Mouse (Mus musculus) heart, adult 2 months (tissue): ENCODE results near the gene Slc27a1. TPM values are rescaled to one million over a fixed set of nuclear protein-coding genes. Genes with fewer than 3 reads are reported as not detected.
A peak's percentile ranks its signal among the peaks of the same experiment; 100 is the strongest.

Experiments used
- DNase-seq, 2 experiments: peaks; one replicate each; pipeline ENCODE4 v3.0.0; 2021
- H3K27ac ChIP-seq: fragments of 200-600 bp; 2 replicates; pipeline ENCODE4 v1.8.1; 2022
- H3K27me3 ChIP-seq: fragments of 200-500 bp; 2 replicates; pipeline ENCODE4 v1.6.1; 2012; ENCODE audit warnings: mild to moderate bottlenecking, low read length, inconsistent platforms, mixed read lengths; ENCODE audit not compliant: control insufficient read depth, insufficient read depth
- H3K36me3 ChIP-seq: fragments of 200-500 bp; 2 replicates; pipeline ENCODE4 v1.6.1; 2012; ENCODE audit warnings: low read length, inconsistent platforms; ENCODE audit not compliant: control insufficient read depth, insufficient read depth
- H3K4me1 ChIP-seq: fragments of 200-500 bp; 2 replicates; pipeline ENCODE4 v1.6.1; 2011; ENCODE audit warnings: low read length; ENCODE audit not compliant: control insufficient read depth, insufficient read depth
- H3K4me3 ChIP-seq: fragments of 200-600 bp; 2 replicates; pipeline ENCODE4 v1.8.1; 2022
- H3K79me2 ChIP-seq: fragments of 200-500 bp; replicated peaks from 2 replicates; pipeline ENCODE4 v1.6.1; 2012; ENCODE audit warnings: mild to moderate bottlenecking, inconsistent platforms, low read length, moderate library complexity, mixed read lengths; ENCODE audit not compliant: control insufficient read depth, insufficient read depth
- H3K9ac ChIP-seq: fragments of 200-500 bp; 2 replicates; pipeline ENCODE4 v1.6.1; 2012; ENCODE audit warnings: low read depth, mild to moderate bottlenecking, control low read depth, inconsistent platforms, low read length, mixed read lengths
- CTCF ChIP-seq: fragments of 200-600 bp; IDR thresholded peaks from 2 replicates; pipeline ENCODE4 v1.8.1; 2022; ENCODE audit warnings: antibody characterized with exemption, mild to moderate bottlenecking, moderate library complexity
- EP300 ChIP-seq: fragments of 200-500 bp; IDR thresholded peaks from 2 replicates; pipeline ENCODE4 v1.6.1; 2011; ENCODE audit warnings: low read depth, low read length, control low read depth; ENCODE audit not compliant: insufficient read depth
- POLR2A ChIP-seq: fragments of 200-500 bp; IDR thresholded peaks from 2 replicates; pipeline ENCODE4 v1.6.1; 2011; ENCODE audit warnings: mild to moderate bottlenecking, low read depth, low read length, control low read depth; ENCODE audit not compliant: insufficient read depth
- WGBS: fragments of 180-500 bp; shearing (Covaris S2); methylation state at CpG from one replicate; pipeline ENCODE4 v1.1.7; 2018; 5-methylcytosine and 5-hydroxymethylcytosine counted together
- intact Hi-C: fragments of 180-260 bp; cut with DNase I; formaldehyde crosslinking; loops from one replicate; pipeline ENCODE4 v1.15.1; 2025
- microRNA-seq, 2 experiments: library from miRNA; unstranded; fragments of <30 nt; microRNA quantifications; one replicate each; pipeline ENCODE4 v1.2.0; 2021
- polyA plus RNA-seq: library from polyadenylated mRNA; depleted of rRNA; stranded (reverse); fragments of >200 nt; gene quantifications from 2 replicates; pipeline ENCODE4 v1.2.3, GENCODE M21; 2012; rRNA removed
- total RNA-seq, 2 experiments: library from RNA; stranded (reverse); gene quantifications; 2 replicates each; pipeline ENCODE4 v1.2.3; 2021

Slc27a1 gene
- total and polyA plus RNA-seq, 3 experiments: 159 to 227 (median 191) TPM

GRCm38 (mm10) chr8:71631897-71632296, 63.2 kb downstream of the Slc27a1 start:
- no peak overlapping the region for H3K27ac ChIP-seq
- DNase-seq: no peak
- 52% methylated on average over 2 of the region's 2 CpGs for WGBS
- H3K27me3 ChIP-seq: 0 out of 2 replicates have a peak, but pooled peaks cover 2% of the 10 kb centered on the region
- peaks cover 4% of the 10 kb centered on the region for H3K4me1 ChIP-seq
- no peaks in the 10 kb centered on the region for H3K79me2 ChIP-seq
- no peaks in the 10 kb centered on the region for H3K36me3 ChIP-seq
- no peak for TF ChIP-seq POLR2A
- H3K4me3 ChIP-seq: no peak overlapping the region
- intact Hi-C loops: no loop called here
- no peak overlapping the region for H3K9ac ChIP-seq

DNA sequence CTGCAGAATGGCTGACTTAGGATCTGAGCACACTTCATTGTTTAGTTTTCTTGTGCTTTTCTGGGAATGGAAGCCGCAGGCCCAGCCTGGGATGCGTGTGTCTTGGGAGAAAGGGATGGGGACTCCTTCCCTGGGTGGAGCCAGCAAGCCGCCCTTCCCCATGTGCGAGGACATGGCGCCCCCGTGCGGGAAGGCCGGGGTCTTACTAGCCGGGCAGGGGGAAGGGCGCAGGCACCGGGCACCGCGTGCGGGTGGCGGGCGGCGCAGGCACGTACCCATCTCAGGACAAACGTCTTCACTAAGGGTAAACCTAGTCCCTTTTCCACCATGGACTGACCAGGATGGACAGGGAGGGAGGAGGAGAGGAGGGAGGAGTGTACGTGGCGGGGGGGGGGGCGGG, 64.5 kb downstream of the Slc27a1 start:
- Histone ChIP-seq H3K27me3 (0 out of 2 replicates have a peak, but pooled peaks cover 2% of the 10 kb centered on the region), H3K9ac (no peak overlapping the region), H3K79me2 (no peaks in the 10 kb centered on the region), H3K36me3 (no peaks in the 10 kb centered on the region), H3K27ac (no peak overlapping the region), H3K4me3 (no peak overlapping the region), H3K4me1 (peaks cover 3% of the 10 kb centered on the region)
- TF ChIP-seq CTCF: peak; percentile 70
- TF ChIP-seq EP300: no peak
- no peak for TF ChIP-seq POLR2A
- peak; percentile 69 to 79 for DNase-seq
- intact Hi-C loops: loop anchor here (1.0 kb wide), 1 partner anchor 72 kb away; no protein-coding TSS in a partner anchor
- 9% methylated on average over 19 of the region's 22 CpGs for WGBS

DNA sequence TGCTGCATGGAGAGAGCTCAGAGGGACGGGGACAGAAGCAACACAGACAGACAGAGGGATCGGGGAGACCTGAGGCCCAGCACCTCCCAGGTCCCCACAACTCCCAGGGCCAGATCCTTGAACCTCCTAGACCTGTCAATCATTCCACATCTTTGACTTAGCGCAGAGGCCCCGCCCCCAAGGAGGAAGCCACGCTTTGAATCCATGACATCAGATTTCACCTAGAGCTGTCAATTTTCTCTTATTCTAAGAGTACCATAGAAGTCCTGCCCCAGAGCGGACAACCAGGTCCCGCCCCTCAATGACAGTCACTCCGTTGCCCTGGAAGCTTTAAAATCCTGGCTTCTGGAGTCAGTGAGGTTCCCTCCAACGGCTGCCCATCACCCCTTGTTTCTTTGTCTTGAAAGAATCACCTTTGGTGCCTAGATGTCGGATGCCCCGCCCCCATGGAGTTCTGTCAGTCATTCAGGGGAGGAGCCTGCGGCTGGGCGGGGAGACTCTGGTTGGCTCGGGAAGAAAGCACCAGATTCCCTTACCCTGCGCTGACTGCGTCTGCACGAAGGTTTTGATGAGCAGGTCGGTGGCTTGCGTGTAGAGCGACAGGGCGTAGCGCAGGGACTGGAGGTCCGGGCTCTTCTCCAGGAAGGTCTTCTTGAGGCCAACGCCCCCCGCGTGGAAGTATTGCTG, 65.4 kb downstream of the Slc27a1 start:
- DNase-seq: peak; percentile 52 to 69
- 0 out of 2 replicates have a peak overlapping the region, but pooled peaks have one; percentile 12 for H3K4me3 ChIP-seq
- H3K27me3 ChIP-seq: 0 out of 2 replicates have a peak, but pooled peaks cover 2% of the 10 kb centered on the region
- H3K79me2 ChIP-seq: no peaks in the 10 kb centered on the region
- H3K27ac ChIP-seq: no peak overlapping the region
- H3K36me3 ChIP-seq: no peaks in the 10 kb centered on the region
- intact Hi-C loops: loop anchor here (1.0 kb wide), 1 partner anchor 73 kb away; no protein-coding TSS in a partner anchor
- TF ChIP-seq EP300 (no peak), CTCF (no peak), POLR2A (no peak)
- 5% methylated on average over 26 of the region's 26 CpGs for WGBS
- H3K4me1 ChIP-seq: no peaks in the 10 kb centered on the region
- no peak overlapping the region for H3K9ac ChIP-seq

Small RNA genes within 50 kb of the gene (microRNA-seq; reads per million reads assigned to microRNA genes)
- 0 reads per million in 2 experiments for gene Mir6769b

Other genes starting within 250 kb of the Slc27a1 start
- gene Use1, start 202.0 kb upstream of the Slc27a1 start, total RNA-seq: 100 to 1,000 TPM; 140 to 169 TPM
- 112 and 120 TPM in 2 replicates for gene Use1, start 202.0 kb upstream of the Slc27a1 start, polyA plus RNA-seq
- 10 to 100 TPM; 12.4 to 15.2 TPM for gene Ocel1, start 197.6 kb upstream of the Slc27a1 start, total RNA-seq
- gene Ocel1, start 197.6 kb upstream of the Slc27a1 start, polyA plus RNA-seq: 8.0 and 9.1 TPM in 2 replicates
- gene Nr2f6, start 186.9 kb upstream of the Slc27a1 start, total RNA-seq: 10 to 100 TPM; 47.6 to 56.7 TPM
- 53.9 and 63.2 TPM in 2 replicates for gene Nr2f6, start 186.9 kb upstream of the Slc27a1 start, polyA plus RNA-seq
- gene Ushbp1, start 173.1 kb upstream of the Slc27a1 start, total RNA-seq: 10 to 100 TPM; 22.9 to 23.9 TPM
- gene Ushbp1, start 173.1 kb upstream of the Slc27a1 start, polyA plus RNA-seq: 71.7 and 72.2 TPM in 2 replicates
- gene Babam1, start 172.0 kb upstream of the Slc27a1 start, total RNA-seq: 10 to 100 TPM; 62.8 to 70.2 TPM
- gene Babam1, start 172.0 kb upstream of the Slc27a1 start, polyA plus RNA-seq: 88.7 and 91.3 TPM in 2 replicates
- not detected for gene Ankle1, start 162.9 kb upstream of the Slc27a1 start, total RNA-seq
- 0.15 and 0.31 TPM in 2 replicates for gene Ankle1, start 162.9 kb upstream of the Slc27a1 start, polyA plus RNA-seq
- gene Abhd8, start 105.2 kb upstream of the Slc27a1 start, total RNA-seq: 10 to 100 TPM; 25.8 to 26.5 TPM
- 30.4 and 38.3 TPM in 2 replicates for gene Abhd8, start 105.2 kb upstream of the Slc27a1 start, polyA plus RNA-seq
- 100 to 1,000 TPM; 120 to 128 TPM for gene Mrpl34, start 103.9 kb upstream of the Slc27a1 start, total RNA-seq
- 81.7 and 153 TPM in 2 replicates for gene Mrpl34, start 103.9 kb upstream of the Slc27a1 start, polyA plus RNA-seq
- 10 to 100 TPM; 30.4 to 31.8 TPM for gene Dda1, start 99.7 kb upstream of the Slc27a1 start, total RNA-seq
- 51.8 and 51.9 TPM in 2 replicates for gene Dda1, start 99.7 kb upstream of the Slc27a1 start, polyA plus RNA-seq
- gene Ano8, start 82.9 kb upstream of the Slc27a1 start, total RNA-seq: 10 to 100 TPM; 15.6 to 16.3 TPM
- gene Ano8, start 82.9 kb upstream of the Slc27a1 start, polyA plus RNA-seq: 15.3 and 18.4 TPM in 2 replicates
- 10 to 100 TPM; 16.6 to 20.5 TPM for gene Gtpbp3, start 80.8 kb upstream of the Slc27a1 start, total RNA-seq
- 18.4 and 19.8 TPM in 2 replicates for gene Gtpbp3, start 80.8 kb upstream of the Slc27a1 start, polyA plus RNA-seq
- gene Plvap, start 57.1 kb upstream of the Slc27a1 start, total RNA-seq: 10 to 100 TPM; 22.1 to 28.3 TPM
- gene Plvap, start 57.1 kb upstream of the Slc27a1 start, polyA plus RNA-seq: 37.2 and 42.9 TPM in 2 replicates
- gene Ccdc194, start 43.2 kb upstream of the Slc27a1 start, total RNA-seq: not detected
- gene Ccdc194, start 43.2 kb upstream of the Slc27a1 start, polyA plus RNA-seq: 0.10 and 0.23 TPM in 2 replicates
- gene Bst2, start 31.4 kb upstream of the Slc27a1 start, total RNA-seq: 10 to 100 TPM; 17.4 to 18.1 TPM
- 69.8 and 85.9 TPM in 2 replicates for gene Bst2, start 31.4 kb upstream of the Slc27a1 start, polyA plus RNA-seq
- 10 to 100 TPM; 27.0 to 29.7 TPM for gene Mvb12a, start 26.0 kb upstream of the Slc27a1 start, total RNA-seq
- 51.6 and 53.7 TPM in 2 replicates for gene Mvb12a, start 26.0 kb upstream of the Slc27a1 start, polyA plus RNA-seq
- under 1 TPM in 1 of 2 experiments, not detected in 1; 0.16 TPM for gene Tmem221, start 10.0 kb upstream of the Slc27a1 start, total RNA-seq
- 0.29 and 0.51 TPM in 2 replicates for gene Tmem221, start 10.0 kb upstream of the Slc27a1 start, polyA plus RNA-seq
- gene Nxnl1, start 2.3 kb upstream of the Slc27a1 start, total RNA-seq: under 1 TPM; 0.14 to 0.18 TPM
- gene Nxnl1, start 2.3 kb upstream of the Slc27a1 start, polyA plus RNA-seq: 0.12 TPM in 1 of 2 replicates, not detected in the other
- gene Pgls, start 23.3 kb downstream of the Slc27a1 start, total RNA-seq: 10 to 100 TPM; 58.6 to 66.3 TPM
- gene Pgls, start 23.3 kb downstream of the Slc27a1 start, polyA plus RNA-seq: 53.2 and 80.4 TPM in 2 replicates
- gene Fam129c, start 28.8 kb downstream of the Slc27a1 start, total RNA-seq: under 1 TPM; 0.78 to 0.82 TPM
- gene Fam129c, start 28.8 kb downstream of the Slc27a1 start, polyA plus RNA-seq: 1.7 and 2.4 TPM in 2 replicates
- gene Colgalt1, start 42.1 kb downstream of the Slc27a1 start, total RNA-seq: 10 to 100 TPM; 39.3 to 39.6 TPM
- gene Colgalt1, start 42.1 kb downstream of the Slc27a1 start, polyA plus RNA-seq: 55.8 and 76.6 TPM in 2 replicates
- under 1 TPM; 0.61 to 0.86 TPM for gene Unc13a, start 102.9 kb downstream of the Slc27a1 start, total RNA-seq
- 1.4 and 1.8 TPM in 2 replicates for gene Unc13a, start 102.9 kb downstream of the Slc27a1 start, polyA plus RNA-seq
- gene Jak3, start 107.4 kb downstream of the Slc27a1 start, total RNA-seq: 1 to 10 TPM; 8.1 to 8.6 TPM
- gene Jak3, start 107.4 kb downstream of the Slc27a1 start, polyA plus RNA-seq: 23.3 and 24.0 TPM in 2 replicates
- gene Insl3, start 120.3 kb downstream of the Slc27a1 start, total RNA-seq: 1 to 10 TPM; 4.0 to 4.1 TPM
- 16.3 and 19.3 TPM in 2 replicates for gene Insl3, start 120.3 kb downstream of the Slc27a1 start, polyA plus RNA-seq
- gene B3gnt3, start 132.9 kb downstream of the Slc27a1 start, total RNA-seq: 1 to 10 TPM; 6.1 to 6.4 TPM
- 5.4 and 8.6 TPM in 2 replicates for gene B3gnt3, start 132.9 kb downstream of the Slc27a1 start, polyA plus RNA-seq
- gene Fcho1, start 156.8 kb downstream of the Slc27a1 start, total RNA-seq: under 1 TPM; 0.23 to 0.64 TPM
- gene Fcho1, start 156.8 kb downstream of the Slc27a1 start, polyA plus RNA-seq: 2.7 and 4.5 TPM in 2 replicates